Mouse (Mus musculus) olfactory bulb, adult 2 months (tissue): ENCODE data around the gene Olfml2a. TPM values are rescaled to one million over a fixed set of nuclear protein-coding genes. Genes with fewer than 3 reads are reported as not detected.

Source experiments
- H3K27ac ChIP-seq: fragments of 200-500 bp; 2 replicates; pipeline ENCODE4 v1.5.1; 2012; ENCODE audit warnings: low read depth, low read length; ENCODE audit not compliant: insufficient read depth
- H3K4me1 ChIP-seq: fragments of 200-500 bp; 2 replicates; pipeline ENCODE4 v1.6.1; 2012; ENCODE audit warnings: low read length; ENCODE audit not compliant: control insufficient read depth, insufficient read depth
- H3K4me3 ChIP-seq: fragments of 200-500 bp; 2 replicates; pipeline ENCODE4 v1.5.1; 2012; ENCODE audit warnings: mild to moderate bottlenecking, low read depth, low read length, moderate library complexity; ENCODE audit not compliant: insufficient read depth
- CTCF ChIP-seq: fragments of 200-500 bp; IDR thresholded peaks from 2 replicates; pipeline ENCODE4 v1.5.1; 2012; ENCODE audit warnings: low read depth, mild to moderate bottlenecking, low read length, moderate library complexity; ENCODE audit not compliant: insufficient read depth
- POLR2A ChIP-seq: fragments of 200-500 bp; IDR thresholded peaks from 2 replicates; pipeline ENCODE4 v1.6.1; 2012; ENCODE audit warnings: mild to moderate bottlenecking, low read depth, low read length, moderate library complexity; ENCODE audit not compliant: insufficient read depth
- WGBS: fragments of 180-500 bp; shearing (Covaris S2); methylation state at CpG from one replicate; pipeline ENCODE4 v1.1.7; 2018; 5-methylcytosine and 5-hydroxymethylcytosine counted together
- polyA plus RNA-seq: library from polyadenylated mRNA; stranded (reverse); fragments of >200 nt; gene quantifications from 2 replicates; pipeline ENCODE4 v1.2.4, GENCODE M21; 2012; ENCODE audit warnings: low replicate concordance; ENCODE audit not compliant: missing spikeins, insufficient read depth, insufficient read length

Gene Olfml2a
- polyA plus RNA-seq, 1 experiment = not detected

DNA sequence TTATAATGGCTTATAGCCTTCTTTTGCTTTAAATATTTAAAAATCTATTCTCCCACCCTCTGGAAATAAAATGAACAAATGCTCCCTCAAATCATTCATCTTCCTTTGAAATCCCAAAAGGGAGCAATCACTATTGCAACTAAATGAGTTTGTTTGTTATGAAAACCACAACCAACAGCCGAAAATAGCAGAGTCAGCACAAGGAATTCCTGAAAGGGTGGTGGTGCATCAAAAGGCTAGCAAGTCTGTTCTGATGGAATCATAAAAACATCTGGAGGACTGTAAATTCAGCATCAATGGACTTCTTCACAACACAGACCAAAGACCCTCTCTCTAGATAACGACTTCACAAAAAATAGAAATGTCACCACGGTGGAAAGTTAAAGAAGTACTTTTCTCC, 8.3 kb upstream of the Olfml2a start:
- Histone ChIP-seq H3K4me1 (peaks cover 6% of the 10 kb centered on the region; the same call in 1 of the 2 replicates), H3K27ac (no peak overlapping the region), H3K4me3 (no peak overlapping the region)
- 67% methylated on average over 3 of the region's 3 CpGs for WGBS
- TF ChIP-seq POLR2A (no peak), CTCF (no peak)

DNA sequence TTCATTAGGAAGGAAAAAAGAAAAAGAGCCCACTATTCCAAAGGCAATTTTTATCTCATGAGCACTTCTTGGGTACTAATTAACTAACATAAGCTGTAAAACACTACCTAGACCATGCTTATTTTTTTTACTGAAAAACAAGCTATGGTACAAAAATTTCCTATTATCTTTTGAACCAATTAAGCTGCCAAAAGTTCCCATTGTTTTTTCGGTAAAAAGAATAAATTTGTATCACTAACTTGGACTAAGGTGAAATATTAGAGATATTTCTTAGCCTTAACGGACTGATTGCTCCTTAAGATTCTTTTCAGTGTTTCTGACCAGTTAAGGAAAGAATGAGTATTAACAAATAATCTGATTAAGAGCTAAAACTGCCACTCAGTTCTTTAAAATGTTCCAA, 7.9 kb upstream of the Olfml2a start:
- no peak for TF ChIP-seq POLR2A
- no peak for TF ChIP-seq CTCF
- Histone ChIP-seq H3K27ac (no peak overlapping the region), H3K4me3 (no peak overlapping the region), H3K4me1 (peaks cover 6% of the 10 kb centered on the region; the same call in 1 of the 2 replicates)
- 66% methylated on average over 2 of the region's 2 CpGs for whole genome bisulfite sequencing

DNA sequence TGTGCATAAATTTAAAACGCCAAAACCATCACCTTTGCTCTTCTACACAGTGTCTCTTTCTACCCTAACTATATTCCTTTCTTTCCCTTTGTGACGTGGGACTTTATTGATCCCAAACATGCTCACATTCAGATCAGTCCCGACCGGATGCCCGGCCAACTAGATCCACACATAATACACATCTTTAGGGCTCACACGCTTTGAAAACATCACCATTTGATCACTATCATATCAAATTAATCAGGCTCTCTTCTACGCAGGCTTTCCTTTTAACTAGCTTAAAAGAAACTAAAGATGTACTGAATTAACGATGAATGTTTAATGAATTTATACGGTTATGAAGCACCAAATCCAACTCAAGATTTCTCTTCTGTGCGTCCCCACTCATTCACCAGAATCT, 7.2 kb upstream of the Olfml2a start:
- H3K27ac ChIP-seq = no peak overlapping the region
- H3K4me1 ChIP-seq = peaks cover 6% of the 10 kb centered on the region; the same call in 1 of the 2 replicates
- H3K4me3 ChIP-seq = no peak overlapping the region
- TF ChIP-seq CTCF = no peak
- TF ChIP-seq POLR2A = no peak
- WGBS = 46% methylated on average over 10 of the region's 10 CpGs

DNA sequence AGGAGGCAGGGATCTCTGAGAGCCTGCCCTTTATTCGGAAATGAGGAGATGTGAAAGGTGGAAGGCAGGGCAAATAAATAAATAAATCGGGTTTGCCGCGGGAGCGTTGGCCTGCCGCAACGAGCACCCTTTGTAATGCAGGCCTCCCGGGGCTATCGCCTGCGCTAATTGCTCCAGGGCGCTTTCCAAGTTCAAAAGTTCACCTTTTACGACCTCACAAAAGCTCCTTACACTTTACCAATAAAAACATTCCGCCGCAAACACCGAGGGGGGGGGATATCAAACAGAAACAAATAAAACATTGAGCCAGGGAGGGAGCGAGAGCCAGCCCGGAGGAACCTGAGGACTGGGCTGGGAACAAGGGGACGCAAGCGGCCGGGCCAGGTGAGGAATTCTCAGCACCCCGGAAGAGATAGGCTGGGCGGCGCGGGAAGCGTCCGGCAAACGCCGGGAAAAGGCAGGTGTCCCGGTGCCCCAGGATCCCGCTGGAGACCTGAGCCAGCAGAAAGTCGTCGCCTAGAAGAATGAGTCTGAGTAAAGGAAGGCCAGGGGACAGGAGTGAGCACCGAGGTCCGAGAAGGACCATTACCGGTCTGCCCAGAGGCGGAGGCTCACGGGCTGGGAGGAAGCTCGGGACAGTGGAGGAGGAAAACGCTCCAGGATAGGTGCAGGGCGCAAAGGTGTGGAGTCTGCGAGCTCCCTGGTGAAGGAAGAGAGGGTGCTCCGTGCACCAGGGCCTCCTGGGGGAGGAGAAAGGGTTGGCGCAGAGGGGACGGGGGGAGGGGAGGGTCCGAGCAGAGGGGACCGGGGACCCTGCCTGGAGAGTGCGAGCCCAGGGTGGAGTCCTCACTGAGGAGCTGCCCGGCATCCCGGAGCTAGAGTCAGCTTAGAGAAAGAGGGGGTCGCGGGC, 6.4 kb upstream of the Olfml2a start:
- 2% methylated on average over 51 of the region's 51 CpGs for WGBS
- TF ChIP-seq CTCF (no peak), POLR2A (no peak)
- Histone ChIP-seq H3K4me1 (peaks cover 6% of the 10 kb centered on the region; the same call in 1 of the 2 replicates), H3K27ac (no peak overlapping the region), H3K4me3 (peak overlapping the region; percentile 100)

DNA sequence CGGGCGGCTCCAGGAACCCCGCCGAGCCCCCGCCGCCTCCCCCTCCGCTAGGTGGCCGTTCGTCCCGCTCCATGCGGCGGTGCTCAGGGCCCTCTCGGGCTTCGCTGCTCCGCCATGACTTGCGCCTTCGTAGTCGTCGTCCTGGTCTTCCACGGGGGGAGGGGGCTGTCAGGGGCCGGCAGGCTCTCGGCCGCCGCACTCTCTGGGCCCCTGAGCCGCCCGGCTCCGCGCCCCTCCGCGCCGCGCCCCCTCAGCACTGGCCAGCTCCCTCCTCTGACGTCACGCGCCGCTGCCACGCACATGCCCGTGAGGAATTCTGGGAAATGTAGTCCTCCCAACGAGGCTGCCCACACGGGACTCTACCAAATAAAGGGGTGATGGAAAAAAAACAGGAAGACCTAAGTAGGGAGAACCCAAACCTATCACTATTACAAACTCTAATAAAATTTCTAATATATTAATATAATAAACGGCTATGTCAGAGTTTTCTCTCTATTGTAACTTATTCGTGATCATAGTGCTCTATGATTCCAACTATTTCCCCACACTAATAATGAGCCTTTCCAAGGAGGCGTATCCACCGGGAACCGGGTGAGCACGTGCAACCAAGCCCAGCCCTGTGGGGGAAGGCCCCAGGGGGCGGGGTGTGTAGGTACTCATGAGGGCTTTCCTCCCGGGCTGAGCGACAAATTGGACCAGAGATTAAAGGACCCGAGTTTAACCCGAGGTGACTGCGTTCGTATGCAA, 5.5 kb upstream of the Olfml2a start:
- WGBS = 1% methylated on average over 53 of the region's 53 CpGs

DNA sequence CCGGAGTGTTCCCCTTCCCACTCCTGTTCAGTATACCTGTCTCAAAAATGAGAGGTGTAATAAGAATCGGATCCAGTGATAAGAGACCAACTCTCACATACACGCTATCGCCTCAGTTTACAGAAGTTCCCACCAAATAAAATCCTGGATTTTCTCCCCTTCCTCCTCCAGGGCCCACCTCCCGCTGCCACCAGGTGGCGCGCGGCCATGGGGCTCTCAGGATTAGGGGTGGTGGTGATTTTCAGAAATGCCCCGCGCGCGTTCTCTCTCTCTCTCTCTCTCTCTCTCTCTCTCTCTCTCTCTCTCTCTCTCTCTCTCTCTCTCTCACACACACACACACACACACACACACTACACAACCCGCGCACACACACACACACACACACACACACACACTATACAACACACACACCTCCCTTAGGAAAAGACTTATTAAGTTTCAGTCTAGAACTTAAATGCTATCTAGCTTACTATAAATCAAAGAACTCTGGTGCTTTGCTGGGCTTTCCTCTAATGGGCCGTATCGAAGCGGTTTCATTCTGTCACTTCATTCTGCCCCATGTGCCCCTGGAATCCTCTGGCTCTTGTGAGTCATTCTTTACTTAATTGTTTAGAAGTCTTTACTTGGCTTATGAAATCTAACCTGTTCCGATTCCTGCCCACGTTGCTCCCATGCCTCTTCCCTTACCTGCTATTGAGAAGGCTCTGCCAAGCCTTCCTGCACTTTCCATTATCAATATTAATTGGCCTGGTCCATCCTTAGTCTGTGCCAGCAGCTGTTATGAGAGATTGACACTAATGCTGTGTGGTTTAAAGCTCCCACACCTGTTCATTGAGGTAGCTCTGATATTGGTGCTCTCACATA, 4.4 kb upstream of the Olfml2a start, which contains the start of gene Nr6a1:
Gene Nr6a1 (minus strand): TSS at position 574 of the 865 bp plus-strand sequence.
- 4% methylated on average over 19 of the region's 19 CpGs for WGBS
- Histone ChIP-seq H3K27ac (no peak within 1 kb of the TSS), H3K4me3 (peak within 1 kb of the TSS; percentile 55), H3K4me1 (peaks cover 17% of the 10 kb centered on the region)
- TF ChIP-seq CTCF (peak; percentile 91), POLR2A (no peak)

More for the DNA sequence above, 5.5 kb upstream of the Olfml2a start:
- TF ChIP-seq POLR2A (peak; percentile 18; the same call in 1 of the 2 replicates), CTCF (0 out of 2 replicates have a peak, but pooled peaks have one; percentile 13)
- Histone ChIP-seq H3K4me3 (peak overlapping the region; percentile 100), H3K4me1 (peaks cover 7% of the 10 kb centered on the region), H3K27ac (no peak overlapping the region)

DNA sequence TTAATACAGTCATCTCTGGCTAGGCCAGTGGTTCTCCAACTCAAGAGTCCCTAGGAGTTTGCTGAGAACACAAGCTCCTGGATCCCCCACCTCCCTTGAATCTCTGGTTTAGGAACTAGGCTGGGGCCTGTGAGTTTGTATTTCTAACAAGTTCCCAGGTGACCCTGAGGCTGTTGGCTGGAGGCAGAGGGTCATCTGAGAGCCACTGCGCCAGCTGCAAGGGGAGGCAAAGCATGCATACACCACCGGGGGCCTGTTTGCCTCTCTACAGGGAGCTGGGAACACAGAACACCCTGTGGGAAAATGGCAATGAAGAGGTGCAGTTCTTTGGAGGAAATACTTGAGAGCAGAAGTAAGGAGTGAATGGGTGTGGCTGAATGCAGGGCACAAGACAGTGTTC, 1.5 kb upstream of the Olfml2a start:
- Histone ChIP-seq H3K4me3 (no peak overlapping the region), H3K27ac (no peak overlapping the region), H3K4me1 (peaks cover 27% of the 10 kb centered on the region)
- 87% methylated on average over 2 of the region's 2 CpGs for WGBS
- TF ChIP-seq POLR2A (no peak), CTCF (no peak)

DNA sequence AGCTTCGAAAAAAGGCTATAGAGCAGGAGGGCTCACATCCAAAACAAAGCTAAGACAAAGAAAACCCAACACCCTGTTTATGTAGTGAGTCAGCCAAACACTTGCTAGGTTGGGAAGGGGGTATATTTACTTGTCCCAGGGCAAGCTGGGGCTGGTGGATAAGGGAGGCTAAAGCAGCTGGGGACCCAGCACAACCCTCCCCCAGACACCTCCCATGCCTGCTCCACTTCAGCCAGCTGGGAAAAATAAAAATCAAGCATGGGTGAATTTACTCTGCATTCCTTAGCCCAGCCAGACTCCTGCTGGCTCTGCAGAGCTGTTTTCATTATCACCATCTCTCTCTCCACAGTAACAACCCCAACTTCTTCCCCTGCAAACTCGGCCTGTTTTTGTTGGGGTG, 2.2 kb downstream of the Olfml2a start:
- peak overlapping the region; percentile 20 for H3K27ac ChIP-seq
- 5% methylated on average over 2 of the region's 2 CpGs for WGBS
- H3K4me1 ChIP-seq = peaks cover 25% of the 10 kb centered on the region
- TF ChIP-seq CTCF (no peak), POLR2A (no peak)
- H3K4me3 ChIP-seq = no peak overlapping the region
